Mouse (Mus musculus) cerebellum, adult 2 months (tissue): ENCODE results near the gene Notch1.

Source experiments
- CTCF ChIP-seq: fragments of 200-500 bp; IDR thresholded peaks from 2 replicates; pipeline ENCODE4 v1.5.1; 2011; ENCODE audit warnings: low read depth, mild to moderate bottlenecking, control low read depth, low read length, moderate library complexity, borderline replicate concordance; ENCODE audit not compliant: insufficient read depth
- POLR2A ChIP-seq: fragments of 200-500 bp; IDR thresholded peaks from 2 replicates; pipeline ENCODE4 v1.6.1; 2011; ENCODE audit warnings: low read length, control low read depth, borderline replicate concordance; ENCODE audit not compliant: insufficient read depth

DNA sequence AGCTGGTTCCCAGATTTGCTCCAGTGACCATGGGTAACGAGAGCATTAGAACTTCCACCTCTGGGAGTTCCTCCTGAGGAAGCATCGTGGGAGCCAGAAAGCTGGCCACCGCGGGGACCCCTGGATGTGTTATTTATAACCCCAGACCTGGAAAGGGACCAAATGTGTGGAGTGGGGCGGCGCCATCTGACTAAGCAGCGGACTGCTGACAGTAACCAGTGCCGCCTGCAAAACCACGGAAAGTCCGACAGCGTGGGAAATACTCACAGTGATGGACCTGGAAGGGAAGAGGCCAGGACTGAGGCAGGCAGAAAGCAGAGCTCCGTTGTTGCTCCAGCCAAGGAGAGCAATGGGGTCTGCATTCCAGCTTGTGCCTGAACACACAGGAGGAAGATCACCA, at the start of gene Notch1:
- no peak for TF ChIP-seq CTCF
- no peak for TF ChIP-seq POLR2A
